ENCODE assay signal across 9 mouse cellular contexts in genomic region chr2:28194962-28195617, GRCm38 (mm10). TPM values are rescaled to one million over a fixed set of nuclear protein-coding genes. Genes with fewer than 3 reads are reported as not detected.
A peak's percentile ranks its signal among the peaks of the same experiment; 100 is the strongest.
DNase-seq lines count a peak whose midpoint lies in the region; ATAC-seq and TF ChIP-seq lines count a peak whose summit lies in the region.
"Had no signal": no experiment of that assay in that cellular context is flagged by ENCODE, and none has a peak within 500 bp of the region (broad histone marks: within the 10 kb centered on the region; RNA-seq: fewer than 3 reads in every experiment).

No protein-coding gene starts in this region.

- H3K27me3 ChIP-seq in hindbrain, embryonic 16.5 days (replicated peaks; ENCODE audit: control insufficient read depth, insufficient read depth, low read length) = no peaks in the 10 kb centered on the region; the same call in 1 of the 2 replicates
- H3K27me3 ChIP-seq in stomach, postnatal 0 days (ENCODE audit: control insufficient read depth, insufficient read depth, low read length) = no peaks in the 10 kb centered on the region

- no peak for TF ChIP-seq CTCF in gastrocnemius, adult 2 months (IDR thresholded peaks at IDR 0.05)
- TF ChIP-seq CTCF in stomach, postnatal 0 days (IDR thresholded peaks at IDR 0.05; ENCODE audit: low read depth) = no peak

- H3K4me1 ChIP-seq in hindbrain, embryonic 16.5 days (ENCODE audit: control insufficient read depth, insufficient read depth, low read depth, low read length) = peaks cover 20% of the 10 kb centered on the region
- no peaks in the 10 kb centered on the region for H3K4me1 ChIP-seq in stomach, postnatal 0 days (replicated peaks; ENCODE audit: control insufficient read depth, insufficient read depth)

- no peak for ATAC-seq in hindbrain, embryonic 16.5 days
- no peak for ATAC-seq in stomach, postnatal 0 days (ENCODE audit: low FRiP score, low TSS enrichment)

- peak; percentile 34 for DNase-seq in gastrocnemius, adult 2 months
- DNase-seq in gastrocnemius, postnatal 36 days = no peak
- peak; percentile 25 for DNase-seq in urinary bladder, postnatal 25 days (ENCODE audit: low spot score)
- no peak for DNase-seq in urinary bladder, adult 2 months (ENCODE audit: low spot score)
- peak; percentile 55 for DNase-seq in stomach, postnatal 0 days (ENCODE audit: low spot score)
- DNase-seq in thymus, postnatal 0 days (ENCODE audit: low spot score) = no peak
- no peak for DNase-seq in gastrocnemius, adult 18-20 months (ENCODE audit: low spot score)

- H3K9me3 ChIP-seq in hindbrain, embryonic 16.5 days (ENCODE audit: control insufficient read depth, low read length) = no peaks in the 10 kb centered on the region
- H3K9me3 ChIP-seq in stomach, postnatal 0 days (ENCODE audit: control insufficient read depth, low read length) = no peaks in the 10 kb centered on the region
- H3K9me3 ChIP-seq: limb, embryonic 13.5 days had no signal

- intact Hi-C loops in gastrocnemius, adult 2 months (cut with DNase I) = no loop called here
- intact Hi-C loops in gastrocnemius, postnatal 36 days (cut with DNase I) = no loop called here

- H3K4me2 ChIP-seq in hindbrain, embryonic 16.5 days (ENCODE audit: low read length) = peak overlapping the region; percentile 70
- no peak overlapping the region for H3K4me2 ChIP-seq in stomach, postnatal 0 days (replicated peaks; ENCODE audit: low read depth)
- H3K4me2 ChIP-seq: limb, embryonic 13.5 days had no signal

- no peaks in the 10 kb centered on the region for H3K36me3 ChIP-seq in hindbrain, embryonic 16.5 days (ENCODE audit: control insufficient read depth, insufficient read depth, low read length)
- no peaks in the 10 kb centered on the region for H3K36me3 ChIP-seq in stomach, postnatal 0 days (ENCODE audit: control insufficient read depth, insufficient read depth, low read length)
- H3K36me3 ChIP-seq: limb, embryonic 13.5 days had no signal

- H3K4me3 ChIP-seq in gastrocnemius, adult 2 months = no peak overlapping the region
- peak overlapping the region; percentile 82 for H3K4me3 ChIP-seq in hindbrain, embryonic 16.5 days (ENCODE audit: low read length)
- no peak overlapping the region for H3K4me3 ChIP-seq in stomach, postnatal 0 days (ENCODE audit: low read depth, low read length)
- H3K4me3 ChIP-seq: limb, embryonic 13.5 days had no signal

- no peak for TF ChIP-seq EP300 in stomach, postnatal 0 days (optimal IDR thresholded peaks at IDR 0.05)

- no peak overlapping the region for H3K27ac ChIP-seq in gastrocnemius, adult 2 months
- no peak overlapping the region for H3K27ac ChIP-seq in hindbrain, embryonic 16.5 days (ENCODE audit: low read depth, low read length)
- H3K27ac ChIP-seq in stomach, postnatal 0 days (replicated peaks) = no peak overlapping the region
- H3K27ac ChIP-seq: limb, embryonic 13.5 days had no signal

- H3K9ac ChIP-seq in hindbrain, embryonic 16.5 days (ENCODE audit: low read depth, low read length) = peak overlapping the region; percentile 48
- H3K9ac ChIP-seq in stomach, postnatal 0 days (ENCODE audit: low read length) = no peak overlapping the region
- H3K9ac ChIP-seq: limb, embryonic 13.5 days had no signal

- 39% methylated on average over 6 of the region's 6 CpGs for WGBS in hindbrain, embryonic 16.5 days
- WGBS in stomach, postnatal 0 days = 27% methylated on average over 6 of the region's 6 CpGs

RNA-seq across cellular contexts. Expression of gene Olfm1, which starts 2.3 kb away (rescaled TPM):
- total RNA-seq in gastrocnemius, adult 2 months (2021) = 10 to 100 TPM in 1 of 2 experiments, 1 to 10 TPM in 1; 6.8 to 13.7 TPM
- 1 to 10 TPM; 5.5 to 6.8 TPM for total RNA-seq in gastrocnemius, postnatal 36 days (2021)
- polyA plus RNA-seq in urinary bladder, adult 2 months (2012; rRNA removed) = 33.9 and 46.8 TPM in 2 replicates
- 320 and 328 TPM in 2 replicates for polyA plus RNA-seq in hindbrain, embryonic 16.5 days (2015; fragmentation: Nextera tagmentation; extraction: Ambion mirVana)
- polyA plus RNA-seq in stomach, postnatal 0 days (2015; fragmentation: Nextera tagmentation; extraction: Ambion mirVana) = 14.1 and 17.5 TPM in 2 replicates
- 2.5 and 2.7 TPM in 2 replicates for polyA plus RNA-seq in thymus, postnatal 0 days (2015; fragmentation: Nextera tagmentation; extraction: Ambion mirVana)
- 10 to 100 TPM in 1 of 2 experiments, 1 to 10 TPM in 1; 6.0 to 14.3 TPM for total RNA-seq in gastrocnemius, adult 18-20 months (2021)

Comparison
In these comparisons a context has a peak if more than half of its experiments do, and no peak if none do; other contexts are left out.
1. DNase-seq: peak in gastrocnemius, adult 2 months (single experiment), urinary bladder, postnatal 25 days (single experiment) and stomach, postnatal 0 days (single experiment); none in gastrocnemius, postnatal 36 days (0 of 2), urinary bladder, adult 2 months (single experiment), thymus, postnatal 0 days (single experiment) and gastrocnemius, adult 18-20 months (single experiment).